9 mouse cellular contexts compared by ENCODE assay signal in the genomic region with DNA sequence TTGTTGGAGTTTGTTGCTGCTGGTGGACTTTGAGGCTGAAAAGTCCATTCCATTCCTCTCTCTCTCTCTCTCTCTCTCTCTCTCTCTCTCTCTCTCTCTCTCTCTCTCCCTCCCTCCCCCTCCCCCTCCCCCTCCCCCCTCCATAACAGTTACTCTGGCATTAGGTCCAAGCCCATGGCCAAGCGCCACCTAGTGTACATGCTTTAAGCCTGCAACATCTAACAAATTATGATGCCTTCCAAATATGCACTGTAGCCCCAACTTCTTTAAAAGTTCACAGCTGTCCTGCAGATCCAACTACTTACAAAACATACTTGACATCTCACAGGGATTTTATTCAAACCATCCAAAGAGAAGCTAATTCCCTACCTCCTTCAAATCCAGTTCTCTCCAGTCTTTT. TPM values are rescaled to one million over a fixed set of nuclear protein-coding genes. Genes with fewer than 3 reads are reported as not detected.
DNase-seq lines count a peak whose midpoint lies in the region; ATAC-seq lines count a peak whose summit lies in the region.
"Had no signal": no experiment of that assay in that cellular context is flagged by ENCODE, and none has a peak within 500 bp of the region (broad histone marks: within the 10 kb centered on the region; RNA-seq: fewer than 3 reads in every experiment).

No protein-coding gene starts in this region.

- no peak overlapping the region for H3K27ac ChIP-seq in midbrain, embryonic 13.5 days

- H3K9me3 ChIP-seq in midbrain, embryonic 13.5 days, result no peaks in the 10 kb centered on the region

- DNase-seq in cerebellum, postnatal 14 days, result peak; percentile 48 to 74
- DNase-seq in left cerebral cortex, postnatal 4 days, result peak; percentile 62
- no peak for DNase-seq in left cerebral cortex, adult 8-10 months (ENCODE audit: low spot score in 2 of 2)
- peak; percentile 64 for DNase-seq in adipocyte (ENCODE audit: low spot score)
- DNase-seq in urinary bladder, adult 2 months (ENCODE audit: low spot score), result no peak

- intact Hi-C loops in left cerebral cortex, postnatal 4 days (cut with DNase I), result loop anchor here (5.0 kb wide), 2 partner anchors 185 to 430 kb away; no protein-coding TSS in a partner anchor

- ATAC-seq in cerebellum, adult (ENCODE audit: insufficient number of reproducible peaks, low FRiP score, low TSS enrichment), result no peak
- peak; percentile 42; the same call in 1 of the 2 replicates for ATAC-seq in neutrophil, adult 5-6 weeks (ENCODE audit: extremely low read depth, insufficient number of reproducible peaks, low FRiP score, poor library complexity, severe bottlenecking)
- ATAC-seq in midbrain, embryonic 13.5 days, result no peak

- no peaks in the 10 kb centered on the region for H3K27me3 ChIP-seq in midbrain, embryonic 13.5 days

- H3K4me2 ChIP-seq in midbrain, embryonic 13.5 days (replicated peaks), result no peak overlapping the region

- H3K36me3 ChIP-seq in midbrain, embryonic 13.5 days, result peaks cover 7% of the 10 kb centered on the region; the same call in 1 of the 2 replicates

- WGBS in midbrain, embryonic 13.5 days, result 15% methylated on average over 1 of the region's 1 CpGs

- H3K4me3 ChIP-seq in midbrain, embryonic 13.5 days (replicated peaks), result no peak overlapping the region
- H3K4me3 ChIP-seq: megakaryocyte, embryonic 14.5 days had no signal

- no peak overlapping the region for H3K9ac ChIP-seq in midbrain, embryonic 13.5 days (replicated peaks)

- H3K4me1 ChIP-seq in midbrain, embryonic 13.5 days (replicated peaks), result peaks cover 7% of the 10 kb centered on the region

RNA-seq across cellular contexts. Expression of gene F3, which starts 14.1 kb away (rescaled TPM):
- total RNA-seq in left cerebral cortex, postnatal 4 days (2021), result 10 to 100 TPM; 15.2 to 16.6 TPM
- 10 to 100 TPM; 47.6 to 60.8 (median 53.0) TPM for total RNA-seq in left cerebral cortex, adult 8-10 months (2022)
- 0.58 TPM in 1 of 2 replicates, not detected in the other for total RNA-seq in neutrophil, adult 5-6 weeks (2017)
- polyA plus RNA-seq in urinary bladder, adult 2 months (2012; rRNA removed), result 71.6 and 95.8 TPM in 2 replicates
- polyA plus RNA-seq in midbrain, embryonic 13.5 days (2015; fragmentation: Nextera tagmentation; extraction: Ambion mirVana), result 5.0 and 5.5 TPM in 2 replicates

Comparison
In these comparisons a context has a peak if more than half of its experiments do, and no peak if none do; other contexts are left out.
1. DNase-seq: peak in cerebellum, postnatal 14 days (2 of 2), left cerebral cortex, postnatal 4 days (single experiment) and adipocyte (single experiment); none in left cerebral cortex, adult 8-10 months (0 of 2) and urinary bladder, adult 2 months (single experiment).
2. RNA of gene F3, which starts 14.1 kb away (total RNA-seq): 47.6 to 60.8 TPM in left cerebral cortex, adult 8-10 months and 15.2 to 16.6 TPM in left cerebral cortex, postnatal 4 days; 0.58 TPM in neutrophil, adult 5-6 weeks; every median in the first group is over 10 times any median in the second.